Mouse (Mus musculus): ENCODE measurements around the gene Kazn. TPM values are rescaled to one million over a fixed set of nuclear protein-coding genes. Genes with fewer than 3 reads are reported as not detected.

Gene Kazn
- total RNA-seq, 2 experiments from 2014 or later, result 0.07 to 0.18 TPM

DNA sequence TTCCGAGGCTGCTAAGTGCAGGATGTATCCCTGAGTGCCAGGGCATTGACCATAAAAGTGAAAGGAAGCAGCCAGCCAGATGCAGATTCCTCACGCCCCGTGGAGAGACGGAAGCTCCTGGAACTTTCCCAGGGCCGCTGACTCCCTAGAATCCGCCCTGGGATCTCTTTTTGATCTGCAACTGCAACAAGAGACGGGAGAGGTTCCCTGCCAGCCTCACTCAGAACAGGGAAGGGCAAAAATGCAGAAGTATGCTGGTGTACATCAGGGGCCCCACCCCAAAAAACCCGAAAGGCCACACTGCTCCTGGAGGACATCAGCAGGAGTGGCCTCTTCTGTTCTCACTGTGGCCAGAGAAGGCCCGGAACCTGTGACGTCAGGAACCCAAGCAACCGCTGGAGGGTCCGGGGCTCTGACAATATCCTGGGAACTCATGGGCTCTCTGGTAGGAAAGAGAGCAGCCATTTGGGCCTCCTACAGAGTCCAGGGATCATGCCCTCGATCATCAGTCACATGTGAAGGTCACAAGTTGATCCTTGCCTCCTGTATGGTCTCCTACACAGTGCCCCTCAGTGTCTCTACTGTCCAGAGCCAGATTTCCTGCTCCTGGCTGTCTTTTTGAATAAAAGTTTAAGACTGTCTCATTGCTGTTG lies 157.4 kb downstream of the Kazn start:
- ATAC-seq (ENCODE audit: poor library complexity, severe bottlenecking), result peak; percentile 70

DNA sequence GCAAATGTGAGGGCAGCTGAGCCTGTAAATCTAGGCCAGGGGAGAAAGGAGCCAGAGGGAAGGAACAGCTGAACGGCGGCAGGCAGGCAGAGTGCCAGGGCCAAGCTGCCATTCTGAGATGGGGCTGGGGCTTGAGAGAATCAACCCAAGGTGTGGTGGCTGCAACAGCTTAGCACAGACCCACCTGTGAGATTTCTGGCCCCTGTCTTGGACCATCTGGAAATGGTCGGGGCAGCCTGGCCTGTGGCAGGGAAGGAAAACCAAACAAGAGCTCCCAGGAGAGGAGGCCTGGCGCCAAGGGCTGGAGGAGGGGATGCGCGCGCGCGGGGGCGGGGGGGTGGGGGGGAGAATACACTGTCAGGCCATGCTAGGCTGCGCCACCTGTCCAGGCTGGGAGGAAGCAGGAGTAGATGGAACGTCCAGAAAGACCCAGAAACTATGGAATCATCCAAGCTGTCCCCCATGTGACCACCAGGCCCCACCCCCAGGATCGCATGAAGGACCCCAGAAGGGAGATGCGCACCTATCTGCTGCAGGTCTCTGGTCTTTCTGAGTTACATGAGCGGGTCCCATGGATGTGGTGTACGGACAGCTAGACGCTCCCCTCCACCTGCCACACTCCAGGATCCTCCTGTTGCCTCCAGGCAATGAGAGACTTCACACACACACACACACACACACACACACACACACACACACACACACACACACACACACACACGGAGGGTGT lies 158.1 kb downstream of the Kazn start:
- ATAC-seq (ENCODE audit: poor library complexity, severe bottlenecking), result no peak

DNA sequence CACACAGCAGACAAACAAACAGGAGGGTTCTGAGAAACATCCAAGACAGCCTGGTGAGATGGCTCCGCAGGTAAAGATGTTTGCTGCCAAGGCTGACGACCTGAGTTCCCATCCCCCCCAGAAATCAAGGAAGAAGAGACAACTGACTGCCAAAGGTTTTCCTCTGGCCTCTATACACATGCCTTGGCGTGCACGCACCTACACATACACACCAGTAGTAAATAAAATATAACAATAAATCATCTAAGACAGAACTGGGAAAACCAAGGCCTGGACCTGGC lies 158.8 kb downstream of the Kazn start:
- ATAC-seq (ENCODE audit: poor library complexity, severe bottlenecking), result no peak

DNA sequence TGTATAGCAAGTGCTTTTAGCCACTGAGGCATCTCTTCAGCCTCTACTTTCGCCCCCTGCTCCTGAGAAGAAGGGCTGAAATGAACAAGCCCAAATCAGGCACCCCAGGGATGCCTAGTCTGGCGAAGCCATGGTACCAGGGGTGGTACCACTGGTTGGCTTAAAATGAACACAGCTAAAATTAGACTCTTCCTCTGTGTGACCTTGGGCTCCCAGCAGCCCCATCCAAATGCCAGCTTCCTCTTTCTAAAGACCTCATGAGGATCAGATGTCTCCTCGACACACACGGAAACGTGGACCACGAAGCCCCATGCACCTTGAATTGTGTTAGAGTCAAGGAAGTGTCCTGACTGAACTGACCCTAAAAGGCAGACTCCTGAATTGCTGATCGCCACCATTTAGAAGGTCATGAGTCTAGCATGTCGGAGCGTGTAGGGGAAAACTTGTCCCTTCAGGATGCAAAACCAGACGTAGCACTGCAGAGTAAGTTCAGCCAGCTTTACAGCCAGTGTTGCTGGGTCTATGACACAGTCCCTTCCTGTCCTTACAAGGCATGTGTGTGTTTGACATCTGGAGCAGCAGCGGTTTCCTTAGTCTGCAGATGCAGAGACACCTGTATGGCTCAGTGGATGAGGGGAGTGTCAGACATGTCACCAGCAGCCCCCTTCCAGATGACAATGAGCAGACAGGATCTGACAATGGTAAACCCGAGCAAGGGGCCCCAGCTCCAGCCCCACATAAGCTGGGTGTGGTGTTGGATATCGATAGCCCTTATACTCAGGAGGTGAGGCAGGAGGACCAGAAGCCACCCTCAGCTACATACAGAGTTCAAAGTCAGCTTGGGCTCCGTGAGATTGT lies 159.3 kb downstream of the Kazn start:
- peak; percentile 34 for ATAC-seq (ENCODE audit: poor library complexity, severe bottlenecking)

DNA sequence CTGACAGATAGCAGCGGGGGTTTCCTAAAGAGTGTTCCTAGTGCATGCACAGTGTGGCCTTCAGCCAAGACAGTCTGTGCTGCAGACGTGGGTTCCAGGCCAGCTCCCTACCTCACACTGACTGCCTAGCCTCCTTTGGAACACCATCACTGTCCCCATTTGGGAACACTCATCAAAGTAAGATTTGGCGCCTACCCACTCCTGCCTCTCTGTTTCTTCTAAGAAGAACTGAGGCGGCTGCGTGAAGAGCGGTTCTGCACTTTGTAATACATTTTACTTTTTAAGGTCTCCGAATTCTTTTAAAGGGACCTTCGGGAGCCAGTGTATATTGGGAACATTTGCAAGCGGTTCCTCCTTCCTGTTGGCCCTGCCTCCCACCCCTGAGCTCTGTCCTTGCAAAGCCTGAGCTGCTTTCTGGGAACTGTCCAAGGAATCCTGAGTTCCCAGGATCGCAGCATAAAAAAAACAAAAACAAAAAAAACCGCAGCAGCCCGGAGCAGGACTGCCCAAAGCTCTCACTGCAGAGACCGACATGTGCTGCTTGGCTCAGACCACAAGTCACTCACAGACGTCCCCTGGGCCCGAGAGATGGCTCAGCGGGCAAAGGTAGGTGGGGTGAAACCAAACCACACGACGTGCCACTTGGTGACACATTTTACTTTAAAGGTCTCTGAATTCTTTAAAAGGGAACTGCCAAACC lies 161.5 kb downstream of the Kazn start:
- peak; percentile 38 for ATAC-seq (ENCODE audit: poor library complexity, severe bottlenecking)

DNA sequence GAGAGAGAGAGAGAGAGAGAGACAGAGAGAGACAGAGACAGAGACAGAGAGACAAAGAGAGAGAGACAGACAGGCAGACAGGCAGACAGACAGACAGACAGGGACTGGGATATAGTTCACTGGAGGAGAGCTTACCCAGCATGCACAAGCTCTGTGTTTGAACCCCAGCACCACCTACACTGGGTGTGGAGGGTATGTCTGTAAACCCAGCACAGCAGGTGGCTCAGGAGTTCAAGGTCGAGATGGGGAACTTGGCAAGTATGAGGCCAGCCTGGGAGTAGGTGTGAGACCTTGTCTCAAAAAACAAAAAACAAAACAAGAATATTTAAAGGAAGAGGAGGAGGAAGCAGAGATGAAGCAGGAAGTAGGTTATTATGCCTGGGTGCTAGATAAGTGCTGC lies 162.3 kb downstream of the Kazn start:
- ATAC-seq (ENCODE audit: poor library complexity, severe bottlenecking), result no peak

DNA sequence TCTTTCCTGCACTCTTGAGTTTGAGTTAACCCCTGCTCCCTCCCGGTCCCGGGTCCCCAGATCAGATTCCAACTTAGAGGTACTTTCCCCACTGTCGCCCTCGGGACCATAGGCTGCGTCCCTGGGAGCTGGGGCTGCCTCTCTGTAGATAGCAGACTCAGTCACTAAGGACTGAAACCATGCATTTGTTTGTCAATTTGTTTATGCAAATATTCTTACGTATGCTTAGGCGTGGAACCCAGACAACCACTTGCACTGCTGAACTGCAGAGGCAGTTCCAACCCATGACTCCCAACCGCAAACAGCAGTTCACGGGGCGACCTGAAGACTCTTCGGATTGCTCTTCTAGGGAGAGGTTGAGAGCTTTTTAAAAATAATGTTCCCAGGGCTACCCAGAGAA lies 163.3 kb downstream of the Kazn start:
- ATAC-seq (ENCODE audit: poor library complexity, severe bottlenecking), result no peak

DNA sequence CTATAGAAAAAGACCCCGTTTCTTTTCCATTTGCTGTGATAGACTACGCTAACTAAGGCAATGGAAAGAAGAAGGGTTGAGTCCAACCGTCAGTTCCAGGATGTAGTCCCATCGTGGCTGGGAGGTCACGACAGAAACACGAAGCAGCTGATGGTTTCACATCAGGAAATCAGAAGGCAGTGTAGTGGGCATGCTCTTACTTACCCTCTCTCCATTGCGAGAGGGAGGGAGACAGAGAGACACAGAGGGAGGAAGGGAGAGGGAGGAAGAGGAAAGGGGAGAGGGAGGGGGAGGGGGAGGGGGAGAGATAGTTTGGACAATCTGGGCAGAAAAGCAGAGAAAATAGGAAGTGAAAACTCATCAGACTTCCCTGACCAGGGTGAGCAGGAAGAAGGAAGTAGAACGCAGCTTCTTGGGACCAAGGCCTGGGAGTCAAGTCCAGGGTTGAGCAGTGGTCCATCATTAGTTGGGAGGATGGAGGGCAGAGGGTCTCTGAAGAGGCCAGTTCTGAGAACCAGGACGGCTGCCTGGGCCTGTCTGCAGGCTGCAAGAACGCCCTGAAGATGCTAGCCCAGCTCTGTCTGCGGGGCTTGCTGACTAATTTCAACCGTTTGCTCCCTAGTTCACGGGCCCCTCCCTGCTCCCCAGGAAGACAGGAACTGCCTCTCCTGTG lies 165.0 kb downstream of the Kazn start:
- peak; percentile 70 for ATAC-seq (ENCODE audit: poor library complexity, severe bottlenecking)

DNA sequence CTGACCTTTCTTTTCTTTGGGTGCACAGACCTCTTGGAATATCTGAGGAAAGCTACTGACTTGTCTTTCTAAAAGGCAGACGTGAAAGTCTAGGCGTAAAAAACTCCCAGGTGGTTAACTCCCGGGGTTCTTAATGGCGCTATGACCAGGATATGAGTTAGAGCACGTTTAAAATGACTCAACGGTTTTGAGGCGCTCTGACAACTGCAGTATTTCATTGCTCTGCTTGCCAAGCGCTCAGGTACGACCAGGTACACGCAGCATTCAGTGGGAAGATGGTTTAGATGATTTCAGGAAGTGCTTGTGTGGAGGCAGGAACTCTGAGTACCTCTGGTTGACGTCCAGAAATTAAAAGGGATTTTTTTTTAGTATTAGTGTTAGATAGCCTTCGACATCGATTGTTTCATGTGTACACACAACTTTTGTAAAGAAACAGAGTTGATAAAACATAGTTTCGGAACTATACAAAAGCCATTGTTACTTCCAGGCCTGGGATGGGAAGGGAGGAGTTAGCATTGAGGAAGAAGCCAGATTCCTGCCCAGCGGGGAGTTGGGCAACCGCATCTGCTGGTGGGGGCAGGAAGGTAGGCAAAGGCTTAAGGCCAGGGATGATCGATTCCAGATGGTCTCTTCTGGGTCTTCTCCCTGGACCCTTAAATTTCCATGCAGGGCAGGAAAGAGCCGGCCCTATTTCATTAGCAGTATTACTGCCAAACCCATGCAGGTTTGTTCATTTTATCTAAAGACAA lies 167.8 kb downstream of the Kazn start:
- no peak for ATAC-seq (ENCODE audit: poor library complexity, severe bottlenecking)

DNA sequence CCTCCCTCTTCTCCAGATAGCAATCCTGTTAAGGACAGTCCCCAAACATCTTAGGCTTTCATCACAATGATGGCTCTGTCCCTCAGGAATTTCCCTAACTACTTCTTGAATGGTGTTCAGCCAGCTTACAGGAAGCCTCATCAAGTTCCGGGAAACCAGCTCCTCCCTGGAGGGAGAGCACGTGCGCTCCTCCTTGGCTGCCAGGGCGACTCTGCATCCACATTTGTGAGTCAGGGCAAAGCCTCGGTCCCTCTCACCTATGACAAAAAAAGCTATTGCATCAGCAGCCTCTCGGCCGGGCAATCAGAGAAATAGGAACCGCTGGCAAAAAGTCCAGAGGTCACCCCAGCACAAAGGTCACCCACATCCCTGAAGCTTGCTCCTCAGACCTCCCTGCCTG lies 168.4 kb downstream of the Kazn start:
- peak; percentile 14 for ATAC-seq (ENCODE audit: poor library complexity, severe bottlenecking)

DNA sequence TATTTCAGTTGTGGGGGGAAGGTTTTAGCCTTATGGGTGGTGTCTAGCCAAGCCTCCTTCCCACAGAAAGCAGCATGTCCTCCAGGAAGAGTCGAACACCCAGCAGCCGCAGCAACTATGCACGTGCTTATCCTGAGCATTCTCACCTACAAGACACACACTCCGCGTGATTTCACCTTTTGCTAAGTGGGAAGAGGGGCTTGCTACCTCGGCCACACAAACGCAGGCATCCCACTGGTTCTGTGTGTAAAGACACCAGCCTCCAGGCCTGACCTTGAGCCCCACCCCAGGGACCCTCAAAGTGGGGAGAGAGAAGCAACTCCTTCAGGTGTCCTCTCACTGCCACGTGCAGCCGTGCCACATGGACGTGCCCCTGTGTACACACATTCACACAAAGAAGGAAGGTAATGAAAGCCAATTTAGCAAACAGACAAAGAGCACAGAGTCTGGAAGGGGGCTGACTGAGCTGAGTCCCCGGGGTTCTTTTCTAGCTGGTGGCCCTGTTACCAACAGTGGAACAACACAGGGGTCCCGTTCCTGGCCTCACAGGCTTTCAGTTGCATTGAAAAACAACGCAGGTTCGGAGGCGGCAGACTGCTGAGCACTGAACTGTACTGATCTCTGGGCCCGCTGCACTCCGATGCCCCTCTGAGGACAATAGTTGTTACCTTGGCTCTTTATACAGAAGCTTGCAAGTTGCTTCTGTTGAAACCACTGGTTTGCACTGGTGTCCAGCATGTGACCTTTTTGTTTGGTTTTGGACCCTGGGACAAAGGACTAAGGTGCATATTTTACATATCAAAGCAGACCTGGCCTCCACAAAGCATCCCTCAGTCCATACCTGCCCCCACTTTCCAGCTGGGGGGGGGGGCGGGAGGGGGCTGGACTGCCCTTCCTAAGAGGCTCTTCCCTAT lies 170.0 kb downstream of the Kazn start:
- no peak for ATAC-seq (ENCODE audit: poor library complexity, severe bottlenecking)

DNA sequence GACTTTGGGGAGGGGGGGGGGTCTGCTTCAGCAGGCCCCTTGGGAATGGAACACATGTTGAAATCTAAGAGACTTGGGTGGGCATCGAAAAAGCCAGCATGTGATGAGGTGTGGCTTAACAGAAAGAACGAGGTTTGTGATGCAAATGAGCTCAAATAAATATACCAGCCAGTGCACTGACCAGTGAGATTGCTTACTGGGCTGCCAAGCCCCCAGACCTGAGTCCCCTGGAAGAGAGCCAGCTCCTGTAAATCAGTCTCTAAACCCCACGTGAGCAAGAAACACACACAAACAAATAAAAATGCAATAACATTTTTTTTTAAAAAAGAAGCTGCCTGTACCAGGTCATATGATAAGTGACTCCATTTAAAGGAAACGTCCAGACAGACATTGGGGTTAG lies 172.6 kb downstream of the Kazn start:
- ATAC-seq (ENCODE audit: poor library complexity, severe bottlenecking), result no peak

DNA sequence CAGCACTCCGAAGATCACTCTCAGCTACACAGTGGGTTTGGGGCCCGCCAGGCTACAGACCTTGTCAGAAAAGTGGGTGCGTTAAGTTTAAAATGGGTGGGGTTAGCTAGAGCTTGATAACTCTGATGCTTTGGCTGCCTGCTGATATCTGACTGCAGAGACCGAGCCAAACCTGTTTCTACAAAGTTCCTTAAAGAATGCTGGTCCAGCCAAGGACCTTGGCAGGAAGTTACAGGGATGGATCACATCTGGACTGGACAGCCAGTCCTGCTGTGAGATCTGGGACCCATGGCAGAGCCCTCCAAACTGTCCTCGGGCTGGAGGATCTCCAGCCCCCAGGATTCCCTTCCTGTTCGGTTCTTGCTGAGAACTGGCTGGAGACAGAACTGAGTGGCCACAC lies 173.4 kb downstream of the Kazn start:
- ATAC-seq (ENCODE audit: poor library complexity, severe bottlenecking), result no peak

DNA sequence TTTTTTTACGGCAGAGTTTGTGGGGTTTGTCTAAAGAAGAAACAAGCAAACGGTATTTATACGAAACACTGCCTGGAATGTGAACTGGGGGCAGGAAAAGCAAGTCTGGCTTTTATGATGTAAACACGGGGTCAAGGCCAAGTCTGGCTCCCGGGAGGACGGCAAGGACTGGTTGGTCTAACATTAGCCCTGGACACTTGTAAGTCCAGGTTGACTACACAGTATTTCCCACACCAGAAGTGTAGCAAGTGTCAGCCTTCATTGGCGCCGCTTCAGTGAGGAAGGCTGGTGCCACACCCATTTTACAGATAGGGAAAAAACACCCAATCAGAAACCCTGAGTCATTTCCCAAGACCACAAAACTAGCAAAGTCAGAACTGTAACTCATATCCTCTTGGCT lies 173.9 kb downstream of the Kazn start:
- peak; percentile 36 for ATAC-seq (ENCODE audit: poor library complexity, severe bottlenecking)

DNA sequence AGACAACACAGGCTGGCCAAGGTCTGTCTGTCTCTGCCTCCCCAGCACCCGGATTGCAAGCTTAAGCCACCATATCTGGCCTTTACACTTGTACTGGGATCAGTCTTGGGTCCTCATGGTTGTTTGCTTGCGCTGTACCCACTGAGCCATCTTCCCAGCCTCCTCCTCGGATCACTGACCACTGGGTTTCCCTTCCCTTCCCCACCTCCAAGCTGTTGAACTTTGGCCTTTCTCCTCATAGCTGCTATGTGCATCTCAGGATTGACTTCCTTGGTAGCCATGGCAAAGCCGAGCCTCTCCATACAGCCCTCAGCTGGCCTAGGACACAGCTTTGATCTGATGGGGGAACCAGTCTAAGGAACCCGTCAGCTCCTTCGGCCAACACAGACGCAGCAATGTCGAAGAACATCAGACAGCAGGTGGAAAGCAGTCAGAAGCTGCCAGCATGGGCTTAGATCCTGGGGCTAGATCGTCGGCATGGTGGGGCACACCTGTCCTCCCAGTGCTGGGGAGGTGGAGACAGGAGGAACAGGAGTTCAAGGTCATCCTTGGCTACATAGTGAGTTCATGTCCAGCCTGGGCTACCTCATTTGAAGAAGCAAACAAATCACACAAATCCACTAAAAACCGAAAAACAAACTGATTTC lies 174.5 kb downstream of the Kazn start:
- no peak for ATAC-seq (ENCODE audit: poor library complexity, severe bottlenecking)

DNA sequence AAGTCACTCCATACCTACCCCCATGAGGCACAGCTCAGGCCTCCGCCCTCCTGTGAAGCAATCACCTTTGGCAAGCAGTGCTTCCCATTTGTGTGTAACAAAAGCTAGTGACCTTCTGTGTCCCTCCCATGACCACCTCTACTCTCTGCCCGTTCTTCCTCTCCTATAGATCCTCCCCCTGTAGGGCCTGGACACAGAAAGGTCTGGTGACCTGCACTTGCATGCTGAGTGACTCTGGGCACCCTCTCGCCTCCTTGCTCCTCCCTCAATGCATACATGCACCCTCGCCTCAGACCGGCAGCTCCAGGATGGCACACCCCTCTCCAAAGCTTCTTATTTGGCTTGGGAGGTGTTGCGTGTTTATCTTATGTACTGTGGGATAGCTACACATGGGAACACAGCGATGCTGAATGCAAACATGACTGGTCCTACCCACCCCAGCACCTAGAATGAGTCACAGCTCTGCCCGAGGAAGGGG lies 176.1 kb downstream of the Kazn start:
- ATAC-seq (ENCODE audit: poor library complexity, severe bottlenecking), result peak; percentile 77

DNA sequence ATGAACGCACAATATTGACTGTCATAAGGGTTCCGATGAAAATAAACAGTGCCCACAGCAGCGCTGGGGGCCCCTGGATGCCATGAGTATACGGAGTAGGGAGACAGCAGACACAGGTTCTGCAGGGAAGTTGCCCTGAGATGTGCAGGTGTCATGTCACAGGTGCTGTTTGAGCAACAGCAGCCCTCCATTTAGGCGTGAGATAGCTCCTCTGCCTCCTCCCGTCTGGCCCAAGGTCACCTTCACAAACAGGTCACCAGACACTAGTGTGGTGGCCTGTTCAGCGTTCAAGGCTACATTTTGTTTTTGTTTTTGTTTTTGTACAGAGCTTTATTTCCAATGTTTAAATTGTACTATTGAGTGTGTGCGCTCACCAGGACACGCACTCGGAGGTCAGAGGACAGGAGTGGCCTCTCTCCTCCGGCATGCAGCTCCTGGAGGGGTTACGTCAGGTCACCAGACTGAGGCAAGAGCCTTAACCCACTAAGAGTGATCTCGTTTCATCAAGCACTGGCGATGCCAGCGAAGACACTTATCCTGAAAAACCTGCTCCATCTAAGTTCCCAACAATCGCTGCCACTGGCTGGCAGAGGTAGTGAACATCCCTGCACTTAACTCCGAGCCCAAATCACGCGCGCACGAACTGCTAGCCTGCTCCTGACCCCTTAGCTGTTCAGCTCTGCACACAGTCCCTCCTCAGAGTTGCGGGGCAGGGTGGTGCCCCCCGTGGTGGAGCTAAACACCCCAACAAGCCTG lies 177.5 kb downstream of the Kazn start:
- ATAC-seq (ENCODE audit: poor library complexity, severe bottlenecking), result no peak

All from megakaryocyte, adult 5-6 weeks (primary cell).